Mouse (Mus musculus): ENCODE data around the gene Fcrl5.

DNA sequence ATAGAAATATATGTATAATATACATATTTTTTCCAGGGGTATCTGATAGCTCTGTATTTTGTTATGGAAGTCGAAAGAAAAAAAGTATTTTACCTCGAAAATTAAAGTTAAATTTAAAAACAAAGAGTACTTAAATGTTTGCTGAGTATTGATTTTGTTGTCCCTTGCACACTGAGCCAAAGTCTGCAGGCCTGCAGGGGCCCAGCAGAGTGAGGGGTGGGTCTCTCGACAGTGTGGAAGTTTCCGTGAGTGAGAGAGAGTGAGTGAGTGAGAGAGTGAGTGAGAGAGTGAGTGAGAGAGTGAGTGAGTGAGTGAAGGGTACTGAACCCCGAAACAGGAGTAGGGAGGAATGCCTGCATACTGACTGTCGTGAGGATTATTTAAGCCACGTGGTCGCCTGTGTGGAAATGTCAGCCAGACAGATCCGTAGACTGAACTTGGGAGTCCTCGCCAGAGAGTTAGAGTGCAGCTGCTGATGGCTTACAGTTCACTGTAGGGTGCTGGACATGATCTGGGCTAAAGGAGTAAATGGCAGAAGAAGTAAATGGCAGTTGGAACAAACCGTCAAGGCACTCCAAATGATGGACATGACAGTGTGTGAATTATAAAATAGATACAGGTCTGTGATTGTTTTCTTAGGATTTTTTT, 104.6 kb downstream of the Fcrl5 start:
- no peak for TF ChIP-seq POLR2A (IDR thresholded peaks at IDR 0.05; ENCODE audit: borderline replicate concordance, control insufficient read depth, low read depth, low read length)
- TF ChIP-seq CTCF (IDR thresholded peaks at IDR 0.05; ENCODE audit: control insufficient read depth, insufficient read depth, low read length) = no peak

All from bone marrow, adult 2 months (tissue).